Mouse (Mus musculus) frontal cortex, postnatal 36 days (tissue): Measurements from ENCODE around the gene Wbp1.
A peak's percentile ranks its signal among the peaks of the same experiment; 100 is the strongest.

Source experiments
- DNase-seq, 2 experiments: peaks; one replicate each; pipeline ENCODE4 v3.0.0; 2022; ENCODE audit warnings: low spot score in 2 of 2

The Wbp1 gene

DNA sequence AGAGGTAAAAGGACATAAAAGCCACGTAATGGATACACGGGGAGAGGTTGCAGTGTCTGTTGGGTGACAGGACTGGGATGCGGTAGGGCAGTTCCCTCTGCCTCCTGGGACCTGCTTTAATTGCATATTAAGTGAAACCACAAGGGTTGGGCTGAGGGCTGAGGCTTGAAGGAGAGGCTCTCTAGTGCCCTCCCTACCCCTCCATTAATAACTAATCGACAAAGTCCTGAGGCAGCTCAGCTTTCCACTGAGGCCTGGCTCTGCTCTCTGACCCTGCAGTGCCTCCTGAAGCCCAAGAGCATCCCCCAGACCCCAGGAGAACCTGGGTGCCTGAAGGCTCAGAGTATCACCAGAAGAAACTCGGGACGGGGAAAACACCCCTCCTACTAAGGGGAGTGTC lies 36.9 kb downstream of the Wbp1 start:
- no peak for DNase-seq

DNA sequence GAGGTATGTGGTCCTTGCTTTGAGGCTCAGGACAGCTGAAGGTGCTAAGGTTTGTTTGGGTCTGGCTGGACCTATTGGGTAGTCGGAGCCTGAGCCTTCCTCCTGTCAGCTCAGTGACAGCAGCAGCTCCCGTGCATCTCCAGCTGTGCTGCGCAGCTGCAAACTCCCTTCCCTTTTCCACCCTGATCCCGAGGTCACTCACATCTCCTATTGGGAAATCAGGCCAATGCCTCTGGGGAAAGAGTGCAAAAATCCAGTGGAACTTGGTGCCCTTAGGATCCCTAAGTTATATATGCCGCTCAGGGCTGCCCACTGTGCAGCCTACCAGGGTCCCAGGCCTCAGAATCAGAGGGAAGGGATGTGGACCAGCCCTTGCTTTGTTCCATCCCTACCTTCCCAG lies 37.9 kb downstream of the Wbp1 start:
- no peak for DNase-seq

DNA sequence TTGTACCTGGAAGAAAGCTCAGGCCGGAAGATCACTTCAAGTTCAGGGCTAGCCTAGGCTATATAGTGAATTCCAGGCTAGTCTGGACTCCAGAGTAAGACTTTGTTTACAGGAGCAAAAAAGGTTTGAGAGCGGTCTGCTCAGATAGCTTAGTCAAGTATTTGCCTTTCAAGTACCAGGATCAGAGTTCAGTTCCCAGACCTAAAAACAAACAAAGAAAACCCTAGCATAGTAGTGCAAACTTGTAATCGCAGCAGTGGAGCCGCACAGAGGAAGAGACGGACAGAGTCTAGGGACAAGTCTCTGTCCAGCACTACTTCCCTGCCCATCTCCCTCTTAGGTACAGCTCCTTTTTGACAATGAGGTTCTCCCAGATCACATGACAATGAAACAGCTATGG lies 41.1 kb downstream of the Wbp1 start:
- no peak for DNase-seq

DNA sequence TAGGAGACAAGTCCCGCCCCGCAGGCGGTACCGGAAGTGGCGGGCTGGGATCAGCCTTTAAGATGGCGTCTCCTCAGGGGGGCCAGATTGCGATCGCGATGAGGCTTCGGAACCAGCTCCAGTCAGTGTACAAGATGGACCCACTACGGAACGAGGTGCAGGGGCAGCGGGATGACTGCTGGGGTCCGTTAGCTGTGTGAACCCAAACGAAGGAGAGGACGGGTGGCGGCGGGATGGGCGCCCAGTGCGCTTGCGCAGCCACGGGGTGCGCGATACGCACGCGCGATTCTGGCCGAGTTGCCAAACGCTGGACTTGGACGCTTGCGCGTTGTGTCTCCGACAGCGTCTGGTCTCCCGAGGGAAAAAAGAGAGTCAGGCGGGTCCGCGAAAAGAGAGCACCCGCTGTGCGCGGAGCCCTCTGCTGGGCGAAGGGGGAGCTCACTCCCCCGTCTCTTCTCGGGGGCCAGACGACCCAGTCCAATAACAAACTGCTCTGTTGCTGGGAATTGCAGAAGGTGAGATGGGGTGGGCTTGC lies 43.0 kb downstream of the Wbp1 start:
- peak; percentile 99 to 100 for DNase-seq

DNA sequence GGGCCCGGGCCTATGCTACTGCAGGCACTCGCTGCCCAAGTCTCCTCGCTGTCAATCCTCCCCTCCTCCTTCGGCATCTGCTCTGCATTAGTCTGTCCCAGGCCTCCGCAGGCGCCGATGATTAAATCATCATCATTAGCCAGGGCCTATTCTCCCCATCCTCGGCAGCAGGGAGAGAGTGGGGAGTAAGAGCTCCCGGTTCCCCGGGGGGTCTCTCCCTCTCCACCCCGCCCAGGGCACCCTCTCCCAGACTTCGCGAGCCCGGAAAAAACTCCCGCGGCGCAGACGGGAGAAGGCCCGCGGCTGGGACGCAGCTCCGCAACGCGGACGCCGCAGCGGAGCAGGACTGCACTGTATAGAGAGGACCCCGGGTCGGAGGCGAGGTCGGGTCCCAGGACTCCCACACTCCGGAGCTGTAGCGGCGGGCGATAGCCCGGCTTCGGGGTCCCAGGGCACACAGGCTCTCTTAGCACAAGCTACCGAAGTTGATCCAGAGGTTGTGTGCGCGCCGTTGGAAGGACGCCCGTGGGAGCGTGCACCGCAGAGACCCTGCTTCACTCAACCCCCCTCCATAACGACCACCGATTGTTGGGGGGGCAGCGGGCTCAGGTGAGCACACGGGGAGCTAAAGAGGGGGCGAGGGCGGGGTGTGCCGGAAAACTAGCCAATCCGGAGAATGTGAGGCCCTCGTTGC lies 43.6 kb downstream of the Wbp1 start, which contains the start of gene Pcgf1:
Gene Pcgf1 (plus strand): TSS at position 240 of the 694 bp plus-strand sequence.
- DNase-seq: peak in 1 of 2 experiments; percentile 43

DNA sequence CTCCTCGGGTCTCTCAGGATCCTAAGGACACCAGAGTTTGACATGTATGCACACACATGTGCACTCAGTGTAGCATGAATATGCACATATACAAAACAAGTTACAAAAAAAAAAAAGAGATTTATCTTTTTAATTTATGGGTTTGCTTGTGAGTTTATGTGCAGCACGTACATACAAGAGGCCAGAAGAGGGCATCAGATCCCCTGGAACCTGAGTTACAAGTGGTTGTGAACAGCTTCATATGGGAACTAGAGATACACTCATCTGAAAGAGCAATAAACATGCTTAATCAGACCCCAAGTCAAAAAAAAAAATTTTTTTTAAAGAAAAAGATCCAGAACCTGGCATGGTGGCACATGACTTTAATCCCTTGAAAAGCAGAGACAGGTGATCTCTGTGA lies 46.4 kb downstream of the Wbp1 start:
- DNase-seq: no peak

DNA sequence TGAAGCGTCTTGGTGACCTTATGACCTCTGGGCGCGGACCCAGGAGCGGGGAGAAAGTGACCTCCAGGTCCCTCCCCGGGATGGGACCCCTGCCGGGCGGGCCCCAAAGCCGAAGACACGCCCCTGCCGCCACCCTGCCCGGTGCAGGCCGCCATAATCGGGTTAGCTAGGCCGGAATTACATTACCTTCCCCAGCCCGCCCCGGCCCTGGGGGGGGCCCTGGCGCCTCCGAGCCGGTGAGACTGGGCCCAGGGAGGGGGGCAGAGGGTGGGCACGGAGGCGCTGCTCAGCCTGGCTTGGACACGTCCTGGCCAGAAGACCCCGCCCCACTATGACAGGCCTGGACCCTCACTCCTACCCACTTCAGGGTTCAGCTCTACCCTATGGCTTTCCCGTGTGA lies 50.1 kb downstream of the Wbp1 start:
- DNase-seq: no peak

DNA sequence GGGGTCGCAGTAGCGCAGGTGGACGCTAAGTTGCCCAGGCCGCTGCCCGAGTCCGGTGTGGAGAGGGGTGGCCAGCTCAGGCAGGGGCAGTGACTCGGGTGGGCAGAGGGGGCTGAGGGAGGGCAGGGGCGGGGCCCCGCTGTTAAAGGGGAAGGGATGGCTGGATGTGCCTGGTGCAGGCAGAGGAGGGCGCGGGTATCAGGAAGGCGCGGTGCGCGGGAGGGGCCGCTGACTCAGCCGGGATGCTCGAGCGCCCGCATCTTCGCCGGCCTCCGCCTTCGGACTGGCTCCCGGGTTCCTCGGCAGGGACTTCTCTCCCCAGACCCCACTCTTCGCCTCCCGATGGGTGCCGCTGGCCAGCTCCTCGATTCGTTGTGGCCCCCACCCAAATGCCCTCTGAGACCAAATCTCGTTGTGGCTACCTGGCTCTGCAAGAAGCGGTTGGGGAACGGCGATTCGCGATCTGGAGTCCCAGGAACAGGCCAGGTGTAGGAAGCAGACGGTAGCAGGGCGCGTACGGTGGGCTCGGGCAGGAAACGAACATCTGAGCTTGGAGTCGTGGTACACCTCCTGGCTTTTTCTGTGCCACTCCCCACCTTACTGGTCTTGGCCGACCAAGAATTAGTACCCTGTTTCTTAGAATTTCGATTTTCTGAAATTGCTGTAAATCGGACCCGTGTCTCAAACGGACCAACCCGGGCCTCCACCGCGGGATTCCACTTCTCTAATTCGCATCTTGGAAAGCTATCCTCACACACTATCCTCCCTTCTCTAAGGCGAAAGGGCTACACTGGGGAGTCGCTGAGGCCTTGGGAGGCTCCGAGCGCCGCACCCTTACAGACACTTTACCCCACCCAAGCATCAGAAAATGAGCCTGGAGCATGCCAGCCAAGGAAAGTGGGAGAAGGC lies 50.8 kb downstream of the Wbp1 start:
- DNase-seq: peak; percentile 38 to 63

DNA sequence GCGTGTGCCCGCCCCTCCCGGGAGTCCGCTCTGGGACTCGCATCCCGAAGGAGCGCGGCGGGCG lies 51.3 kb downstream of the Wbp1 start, which contains the start of gene Tlx2:
Gene Tlx2 (minus strand): TSS at position 47 of the 64 bp plus-strand sequence.
- no peak for DNase-seq

DNA sequence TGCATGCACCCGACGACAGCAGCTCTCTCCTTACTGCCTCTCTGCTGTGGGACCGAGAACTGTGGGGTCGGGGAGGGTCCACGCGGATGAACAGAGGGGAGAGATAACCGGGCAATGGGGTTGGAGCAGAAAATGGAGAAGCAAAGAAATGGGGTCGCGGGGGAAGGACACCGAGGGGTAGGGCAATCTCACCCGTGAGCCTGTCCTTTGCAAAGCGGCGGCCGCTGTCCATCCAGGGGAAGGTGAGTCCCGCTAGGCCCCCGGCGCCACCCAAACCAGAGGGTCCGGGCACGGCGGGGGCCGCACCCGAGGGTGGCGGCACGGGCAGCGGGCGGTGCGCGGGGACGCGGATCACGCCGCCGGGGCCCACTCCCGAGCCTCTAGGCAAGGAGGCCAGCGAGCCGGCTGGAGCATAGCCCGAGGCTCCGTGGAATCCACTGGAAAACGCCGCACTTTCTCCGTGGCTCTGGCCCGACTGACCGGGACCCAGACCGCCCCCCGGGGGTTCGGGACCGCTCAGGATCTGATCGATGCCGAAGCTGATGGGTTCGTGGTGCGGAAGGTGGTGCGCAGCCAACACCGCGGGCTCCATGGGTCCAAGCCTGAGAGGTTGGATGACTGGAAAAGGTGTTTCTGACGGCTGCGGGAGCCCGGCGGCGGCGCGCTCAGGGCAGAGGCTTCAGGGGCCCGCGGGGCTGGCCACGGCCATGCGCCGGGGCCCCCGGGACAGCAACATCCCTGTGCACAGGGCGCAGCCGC lies 51.7 kb downstream of the Wbp1 start:
- DNase-seq: no peak
